In genomic region chr16:52363944-52364511, GRCm38 (mm10) we compare ENCODE assay signal across 22 mouse cellular contexts.
A peak's percentile ranks its signal among the peaks of the same experiment; 100 is the strongest.
DNase-seq lines count a peak whose midpoint lies in the region; ATAC-seq and TF ChIP-seq lines count a peak whose summit lies in the region.
"Had no signal": no experiment of that assay in that cellular context is flagged by ENCODE, and none has a peak within 500 bp of the region (broad histone marks: within the 10 kb centered on the region; RNA-seq: fewer than 3 reads in every experiment).

No protein-coding gene starts in this region.

- no peak for DNase-seq in forebrain, embryonic 10.5 days (ENCODE audit: extremely low spot score, low spot score)
- DNase-seq in heart, adult 11 months = peak; percentile 48
- DNase-seq in heart, postnatal 10 days = no peak
- DNase-seq in midbrain, embryonic 14.5 days = peak; percentile 11
- peak; percentile 60 for DNase-seq in forebrain, postnatal 0 days
- DNase-seq in testis, postnatal 14 days (ENCODE audit: low spot score) = no peak
- DNase-seq: adrenal gland, postnatal 10 days; adrenal gland, postnatal 36 days; cerebellum, adult 11-12 months; cerebellum, adult 8-10 months; cerebellum, postnatal 14 days; gastrocnemius, postnatal 25 days; heart, adult 2 months; kidney, adult 11 months; kidney, adult 8-10 months had no signal

- no peak overlapping the region for H3K4me3 ChIP-seq in forebrain, embryonic 13.5 days
- H3K4me3 ChIP-seq in forebrain, embryonic 10.5 days = no peak overlapping the region
- no peak overlapping the region for H3K4me3 ChIP-seq in midbrain, embryonic 14.5 days (replicated peaks; ENCODE audit: low read depth, low read length)
- H3K4me3 ChIP-seq in midbrain, embryonic 16.5 days (ENCODE audit: low read depth, low read length) = no peak overlapping the region
- H3K4me3 ChIP-seq in forebrain, postnatal 0 days (ENCODE audit: low read depth, low read length) = no peak overlapping the region
- H3K4me3 ChIP-seq: heart, adult 2 months; heart, embryonic 10.5 days; heart, embryonic 13.5 days; hindbrain, embryonic 15.5 days; intestine, embryonic 15.5 days had no signal

- WGBS in forebrain, embryonic 13.5 days = 52% methylated on average over 4 of the region's 4 CpGs
- WGBS in forebrain, embryonic 10.5 days = 94% methylated on average over 4 of the region's 4 CpGs
- 80% methylated on average over 4 of the region's 4 CpGs for WGBS in midbrain, embryonic 14.5 days
- 65% methylated on average over 4 of the region's 4 CpGs for WGBS in midbrain, embryonic 16.5 days
- 21% methylated on average over 4 of the region's 4 CpGs for WGBS in forebrain, postnatal 0 days

- no peak overlapping the region for H3K27ac ChIP-seq in forebrain, embryonic 13.5 days
- H3K27ac ChIP-seq in forebrain, embryonic 10.5 days = no peak overlapping the region
- H3K27ac ChIP-seq in midbrain, embryonic 14.5 days (replicated peaks; ENCODE audit: low read depth, low read length) = no peak overlapping the region
- H3K27ac ChIP-seq in midbrain, embryonic 16.5 days (ENCODE audit: low read length) = no peak overlapping the region
- H3K27ac ChIP-seq in forebrain, postnatal 0 days (ENCODE audit: low read depth, low read length) = no peak overlapping the region
- H3K27ac ChIP-seq: heart, adult 2 months; heart, embryonic 10.5 days; heart, embryonic 13.5 days; hindbrain, embryonic 15.5 days; intestine, embryonic 15.5 days had no signal

- TF ChIP-seq CTCF in forebrain, postnatal 0 days (IDR thresholded peaks at IDR 0.05; ENCODE audit: low read depth) = no peak

- no peaks in the 10 kb centered on the region for H3K27me3 ChIP-seq in forebrain, embryonic 13.5 days
- no peaks in the 10 kb centered on the region for H3K27me3 ChIP-seq in forebrain, embryonic 10.5 days (ENCODE audit: poor library complexity, severe bottlenecking)
- no peaks in the 10 kb centered on the region for H3K27me3 ChIP-seq in midbrain, embryonic 14.5 days (ENCODE audit: control insufficient read depth, insufficient read depth, low read length)
- no peaks in the 10 kb centered on the region for H3K27me3 ChIP-seq in midbrain, embryonic 16.5 days (ENCODE audit: control insufficient read depth, insufficient read depth, low read depth, low read length)
- no peaks in the 10 kb centered on the region for H3K27me3 ChIP-seq in forebrain, postnatal 0 days (ENCODE audit: insufficient read depth, low read length)
- H3K27me3 ChIP-seq: heart, embryonic 13.5 days; hindbrain, embryonic 15.5 days; intestine, embryonic 15.5 days; Patski had no signal

- peaks cover 8% of the 10 kb centered on the region for H3K4me1 ChIP-seq in forebrain, embryonic 13.5 days
- H3K4me1 ChIP-seq in forebrain, embryonic 10.5 days = no peaks in the 10 kb centered on the region
- H3K4me1 ChIP-seq in midbrain, embryonic 14.5 days (ENCODE audit: control insufficient read depth, insufficient read depth, low read length) = no peaks in the 10 kb centered on the region
- H3K4me1 ChIP-seq in midbrain, embryonic 16.5 days (ENCODE audit: control insufficient read depth, insufficient read depth, low read length) = no peaks in the 10 kb centered on the region
- 0 out of 2 replicates have a peak, but pooled peaks cover 4% of the 10 kb centered on the region for H3K4me1 ChIP-seq in forebrain, postnatal 0 days (ENCODE audit: insufficient read depth)
- H3K4me1 ChIP-seq: heart, embryonic 10.5 days; heart, embryonic 13.5 days; hindbrain, embryonic 15.5 days; intestine, embryonic 15.5 days had no signal

- H3K9ac ChIP-seq in forebrain, embryonic 13.5 days = no peak overlapping the region
- no peak overlapping the region for H3K9ac ChIP-seq in midbrain, embryonic 14.5 days (replicated peaks; ENCODE audit: low read length)
- H3K9ac ChIP-seq in midbrain, embryonic 16.5 days (ENCODE audit: low read depth, low read length) = no peak overlapping the region
- no peak overlapping the region for H3K9ac ChIP-seq in forebrain, postnatal 0 days
- H3K9ac ChIP-seq: heart, embryonic 13.5 days; hindbrain, embryonic 15.5 days; intestine, embryonic 15.5 days had no signal

- no peaks in the 10 kb centered on the region for H3K36me3 ChIP-seq in forebrain, embryonic 13.5 days (ENCODE audit: poor library complexity, severe bottlenecking)
- no peaks in the 10 kb centered on the region for H3K36me3 ChIP-seq in forebrain, embryonic 10.5 days (replicated peaks)
- H3K36me3 ChIP-seq in midbrain, embryonic 14.5 days (ENCODE audit: control insufficient read depth, insufficient read depth, low read length) = no peaks in the 10 kb centered on the region
- H3K36me3 ChIP-seq in midbrain, embryonic 16.5 days (ENCODE audit: control insufficient read depth, insufficient read depth, low read length) = no peaks in the 10 kb centered on the region
- no peaks in the 10 kb centered on the region for H3K36me3 ChIP-seq in forebrain, postnatal 0 days (ENCODE audit: insufficient read depth)
- H3K36me3 ChIP-seq: heart, embryonic 10.5 days; heart, embryonic 13.5 days; hindbrain, embryonic 15.5 days; intestine, embryonic 15.5 days had no signal

- H3K9me3 ChIP-seq in forebrain, embryonic 13.5 days (replicated peaks) = no peaks in the 10 kb centered on the region
- H3K9me3 ChIP-seq in forebrain, embryonic 10.5 days = no peaks in the 10 kb centered on the region
- H3K9me3 ChIP-seq in midbrain, embryonic 14.5 days (ENCODE audit: control insufficient read depth, low read length) = no peaks in the 10 kb centered on the region
- no peaks in the 10 kb centered on the region for H3K9me3 ChIP-seq in midbrain, embryonic 16.5 days (replicated peaks; ENCODE audit: control insufficient read depth, low read length, poor library complexity, severe bottlenecking)
- no peaks in the 10 kb centered on the region for H3K9me3 ChIP-seq in forebrain, postnatal 0 days (ENCODE audit: low read length)
- H3K9me3 ChIP-seq: heart, embryonic 10.5 days; heart, embryonic 13.5 days; hindbrain, embryonic 15.5 days; intestine, embryonic 15.5 days had no signal

- ATAC-seq in forebrain, embryonic 13.5 days = peak; percentile 90
- no peak for ATAC-seq in midbrain, embryonic 14.5 days (ENCODE audit: low FRiP score, low TSS enrichment)
- no peak for ATAC-seq in midbrain, embryonic 16.5 days
- ATAC-seq in forebrain, postnatal 0 days = peak; percentile 81
- ATAC-seq: intestine, embryonic 15.5 days; Patski had no signal

- H3K4me2 ChIP-seq in forebrain, embryonic 13.5 days = no peak overlapping the region
- H3K4me2 ChIP-seq in midbrain, embryonic 14.5 days (ENCODE audit: low read length) = no peak overlapping the region
- no peak overlapping the region for H3K4me2 ChIP-seq in midbrain, embryonic 16.5 days (ENCODE audit: low read length)
- no peak overlapping the region for H3K4me2 ChIP-seq in forebrain, postnatal 0 days (ENCODE audit: low read depth)
- H3K4me2 ChIP-seq: heart, embryonic 13.5 days; hindbrain, embryonic 15.5 days; intestine, embryonic 15.5 days had no signal

- intact Hi-C loops in heart, postnatal 10 days (cut with DNase I) = no loop called here

Comparison
In these comparisons a context has a peak if more than half of its experiments do, and no peak if none do; other contexts are left out.
1. DNase-seq: peak in heart, adult 11 months (single experiment), midbrain, embryonic 14.5 days (single experiment) and forebrain, postnatal 0 days (single experiment); none in forebrain, embryonic 10.5 days (single experiment), heart, postnatal 10 days (0 of 2) and testis, postnatal 14 days (single experiment).
2. ATAC-seq: peak in forebrain, embryonic 13.5 days (single experiment) and forebrain, postnatal 0 days (single experiment); none in midbrain, embryonic 14.5 days (single experiment) and midbrain, embryonic 16.5 days (single experiment).